Mouse (Mus musculus): ENCODE data around the gene Zic4.

DNA sequence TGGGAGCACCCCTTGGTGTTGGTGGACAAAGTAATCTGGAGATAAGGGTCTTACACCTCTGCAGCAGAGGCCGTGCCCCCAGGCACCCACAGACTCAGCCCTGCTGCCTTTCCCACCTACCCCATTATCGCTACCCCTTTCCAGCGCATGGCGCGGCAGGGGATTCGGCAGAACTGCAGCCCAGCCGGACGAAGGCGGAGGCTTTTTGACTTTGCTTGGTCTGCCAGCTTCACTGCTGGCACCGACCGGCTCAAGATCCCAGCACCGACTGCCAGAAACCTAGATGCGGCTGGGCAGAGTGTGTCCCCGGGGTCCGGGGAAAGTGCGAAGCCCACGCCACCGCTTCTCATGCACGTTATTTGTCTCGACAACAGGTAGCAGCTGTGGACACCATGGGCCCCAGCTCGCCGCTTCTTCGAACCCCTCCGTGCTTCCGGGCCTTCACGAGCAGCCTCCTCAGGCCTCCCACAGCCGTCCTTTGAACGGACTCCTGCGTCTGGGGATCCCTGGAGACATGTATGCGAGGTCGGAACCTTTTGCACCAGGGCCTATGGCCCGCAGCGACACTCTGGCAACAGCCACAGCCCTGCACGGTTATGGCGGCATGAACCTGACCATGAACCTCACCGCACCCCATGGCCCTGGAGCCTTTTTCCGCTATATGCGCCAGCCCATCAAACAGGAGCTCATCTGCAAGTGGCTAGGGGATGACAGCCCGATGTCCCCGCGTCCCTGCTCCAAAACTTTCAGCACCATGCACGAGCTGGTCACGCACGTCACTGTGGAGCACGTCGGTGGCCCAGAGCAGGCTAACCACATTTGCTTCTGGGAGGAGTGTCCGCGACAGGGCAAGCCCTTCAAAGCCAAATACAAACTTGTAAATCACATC lies 16.4 kb downstream of the Zic4 start:
- TF ChIP-seq CTCF (IDR thresholded peaks at IDR 0.05; ENCODE audit: insufficient read depth, low read depth, low read length) (no peak), POLR2A (IDR thresholded peaks at IDR 0.05; ENCODE audit: insufficient read depth, low read depth, low read length) (no peak)

Measured in olfactory bulb, adult 2 months (tissue).